Mouse (Mus musculus) C2C12 (cell line): Measurements from ENCODE around the gene Ntrk3.

ENCODE experiments used
- CTCF ChIP-seq: IDR thresholded peaks from one replicate; pipeline ENCODE4 v1.5.1; 2011; ENCODE audit not compliant: control insufficient read depth, insufficient read depth, insufficient read length
- USF1 ChIP-seq: IDR thresholded peaks from one replicate; pipeline ENCODE4 v1.6.1; 2011; ENCODE audit warnings: low read depth, mild to moderate bottlenecking, control low read depth, moderate library complexity

GRCm38 (mm10) chr7:78333422-78333821, 404.4 kb downstream of the Ntrk3 start:
- TF ChIP-seq CTCF (no peak), USF1 (no peak)
